Mouse (Mus musculus): ENCODE data around the gene Dock7.

Dock7 gene

GRCm38 (mm10) chr4:99137986-99138641 is 17.4 kb upstream of the Dock7 start:
- Histone ChIP-seq H3K36me3 (ENCODE audit: control insufficient read depth, insufficient read depth, low read length, poor library complexity, severe bottlenecking) (no peaks in the 10 kb centered on the region), H3K27me3 (ENCODE audit: control insufficient read depth, insufficient read depth, low read length, poor library complexity, severe bottlenecking) (no peaks in the 10 kb centered on the region; the same call in 1 of the 2 replicates)
- no peak for DNase-seq (ENCODE audit: low read depth, low spot score)

GRCm38 (mm10) chr4:99134522-99134921 is 13.8 kb upstream of the Dock7 start:
- no peaks in the 10 kb centered on the region for H3K36me3 ChIP-seq (ENCODE audit: control insufficient read depth, insufficient read depth, low read length, poor library complexity, severe bottlenecking)
- no peak for DNase-seq (ENCODE audit: low read depth, low spot score)

GRCm38 (mm10) chr4:99133326-99133725 is 12.6 kb upstream of the Dock7 start:
- DNase-seq (ENCODE audit: low read depth, low spot score) = no peak
- H3K36me3 ChIP-seq (ENCODE audit: control insufficient read depth, insufficient read depth, low read length, poor library complexity, severe bottlenecking) = no peaks in the 10 kb centered on the region
- no peaks in the 10 kb centered on the region for H3K27me3 ChIP-seq (ENCODE audit: control insufficient read depth, insufficient read depth, low read length, poor library complexity, severe bottlenecking)

More at GRCm38 (mm10) chr4:99134522-99134921, 13.8 kb upstream of the Dock7 start:
- H3K27me3 ChIP-seq (ENCODE audit: control insufficient read depth, insufficient read depth, low read length, poor library complexity, severe bottlenecking) = no peaks in the 10 kb centered on the region

- Histone ChIP-seq H3K27me3 (ENCODE audit: control insufficient read depth, insufficient read depth, low read length, poor library complexity, severe bottlenecking) (no peaks in the 10 kb centered on the region), H3K36me3 (ENCODE audit: control insufficient read depth, insufficient read depth, low read length, poor library complexity, severe bottlenecking) (no peaks in the 10 kb centered on the region)
- no peak for DNase-seq (ENCODE audit: low read depth, low spot score)
These were observed 12.0 kb upstream of the Dock7 start for GRCm38 (mm10) chr4:99132686-99133085.

GRCm38 (mm10) chr4:99131227-99131653 is 10.5 kb upstream of the Dock7 start:
- no peaks in the 10 kb centered on the region for H3K36me3 ChIP-seq (ENCODE audit: control insufficient read depth, insufficient read depth, low read length, poor library complexity, severe bottlenecking)
- DNase-seq (ENCODE audit: low read depth, low spot score) = no peak
- H3K27me3 ChIP-seq (ENCODE audit: control insufficient read depth, insufficient read depth, low read length, poor library complexity, severe bottlenecking) = no peaks in the 10 kb centered on the region

DNA sequence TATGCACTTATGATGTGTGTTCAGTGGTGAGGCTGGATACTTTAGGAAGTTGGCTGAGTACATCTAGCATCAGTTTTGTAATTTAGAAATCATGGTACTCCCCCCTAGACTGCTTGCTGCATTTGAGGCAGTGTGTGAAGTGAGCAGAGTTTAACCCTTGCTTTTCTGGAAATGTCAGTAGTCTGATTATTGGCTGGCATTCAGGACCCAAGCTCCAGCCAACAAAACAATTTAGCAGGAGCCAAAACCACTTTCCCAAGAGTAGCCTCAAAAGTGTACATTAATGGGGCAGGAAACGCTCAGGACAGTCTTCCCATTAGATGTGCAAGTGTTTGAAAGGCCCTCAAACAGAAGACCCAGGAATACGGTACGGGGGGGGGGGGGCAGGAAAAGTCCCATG is 2.8 kb upstream of the Dock7 start:
- Histone ChIP-seq H3K27me3 (ENCODE audit: control insufficient read depth, insufficient read depth, low read length, poor library complexity, severe bottlenecking) (no peaks in the 10 kb centered on the region), H3K36me3 (ENCODE audit: control insufficient read depth, insufficient read depth, low read length, poor library complexity, severe bottlenecking) (no peaks in the 10 kb centered on the region)
- no peak for DNase-seq (ENCODE audit: low read depth, low spot score)

DNA sequence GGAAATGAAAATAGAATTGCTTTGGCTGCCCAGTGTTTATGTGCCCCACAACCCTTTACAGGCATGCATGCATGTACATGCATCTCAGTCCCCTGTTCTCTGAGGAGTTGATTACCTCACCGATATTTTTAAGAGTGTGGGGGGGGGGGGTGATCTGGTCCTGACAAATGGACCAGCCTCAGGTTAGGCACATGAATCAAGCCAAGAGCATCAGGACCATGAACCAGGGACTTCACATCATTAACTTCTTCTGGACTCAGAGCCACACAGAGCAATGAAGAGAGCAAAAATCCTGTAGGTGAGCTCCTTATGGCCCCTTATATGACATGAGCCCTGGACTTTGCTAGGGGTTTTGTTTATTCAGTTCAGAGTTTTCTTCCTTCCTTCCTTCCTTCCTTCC is 2.1 kb upstream of the Dock7 start:
- no peaks in the 10 kb centered on the region for H3K36me3 ChIP-seq (ENCODE audit: control insufficient read depth, insufficient read depth, low read length, poor library complexity, severe bottlenecking)
- no peak for DNase-seq (ENCODE audit: low read depth, low spot score)

DNA sequence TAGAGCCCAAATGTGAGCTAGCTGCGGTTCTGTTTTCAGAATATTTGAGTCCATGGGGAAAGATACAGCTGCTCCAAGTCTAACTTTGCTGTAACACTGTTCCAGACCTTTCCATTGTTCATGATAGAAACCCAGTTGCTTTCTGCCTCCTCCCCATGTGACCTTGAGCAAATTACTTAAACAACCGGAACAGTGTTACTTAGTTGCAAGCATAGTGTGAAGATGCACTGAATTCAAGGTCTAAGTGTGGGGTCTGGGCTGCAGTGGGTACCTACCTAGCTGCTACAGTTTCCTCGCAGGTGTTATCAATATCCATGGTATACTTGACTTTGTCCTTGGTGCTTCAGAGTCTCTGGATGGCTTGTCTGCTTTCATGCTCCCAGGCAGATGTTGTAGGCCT is 1.3 kb upstream of the Dock7 start:
- no peak for DNase-seq (ENCODE audit: low read depth, low spot score)
- no peaks in the 10 kb centered on the region for H3K36me3 ChIP-seq (ENCODE audit: control insufficient read depth, insufficient read depth, low read length, poor library complexity, severe bottlenecking)
- no peaks in the 10 kb centered on the region for H3K27me3 ChIP-seq (ENCODE audit: control insufficient read depth, insufficient read depth, low read length, poor library complexity, severe bottlenecking)

More for the DNA sequence above, 2.1 kb upstream of the Dock7 start:
- no peaks in the 10 kb centered on the region for H3K27me3 ChIP-seq (ENCODE audit: control insufficient read depth, insufficient read depth, low read length, poor library complexity, severe bottlenecking)

- H3K36me3 ChIP-seq (ENCODE audit: control insufficient read depth, insufficient read depth, low read length, poor library complexity, severe bottlenecking) = no peaks in the 10 kb centered on the region
- H3K27me3 ChIP-seq (ENCODE audit: control insufficient read depth, insufficient read depth, low read length, poor library complexity, severe bottlenecking) = no peaks in the 10 kb centered on the region
- no peak for DNase-seq (ENCODE audit: low read depth, low spot score)
These were observed 524 bp upstream of the Dock7 start for GRCm38 (mm10) chr4:99121123-99121755.

- no peaks in the 10 kb centered on the region for H3K27me3 ChIP-seq (ENCODE audit: control insufficient read depth, insufficient read depth, low read length, poor library complexity, severe bottlenecking)
- no peaks in the 10 kb centered on the region for H3K36me3 ChIP-seq (ENCODE audit: control insufficient read depth, insufficient read depth, low read length, poor library complexity, severe bottlenecking)
- no peak for DNase-seq (ENCODE audit: low read depth, low spot score)
These were observed 1.7 kb downstream of the Dock7 start for GRCm38 (mm10) chr4:99119051-99119450.

DNA sequence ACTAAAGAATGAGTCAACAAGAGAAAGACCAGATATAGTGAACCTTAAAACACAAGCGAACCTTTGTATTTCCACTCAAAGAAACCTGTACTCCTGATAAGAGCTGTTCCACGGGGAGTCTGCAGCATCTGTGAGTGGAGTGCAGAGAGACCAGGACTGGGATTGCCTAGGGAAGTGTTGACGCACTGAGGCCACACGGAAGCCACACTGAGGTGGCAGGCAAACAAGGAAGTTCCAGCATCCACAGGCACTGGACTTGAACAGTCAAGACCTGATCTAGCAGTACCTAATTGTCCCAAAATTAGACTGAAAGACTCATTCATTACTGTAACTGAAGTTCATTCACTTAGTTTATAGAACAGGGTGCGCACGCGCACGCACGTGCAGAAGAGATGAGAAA is 4.9 kb downstream of the Dock7 start:
- DNase-seq (ENCODE audit: low read depth, low spot score) = no peak
- H3K36me3 ChIP-seq (ENCODE audit: control insufficient read depth, insufficient read depth, low read length, poor library complexity, severe bottlenecking) = no peaks in the 10 kb centered on the region
- no peaks in the 10 kb centered on the region for H3K27me3 ChIP-seq (ENCODE audit: control insufficient read depth, insufficient read depth, low read length, poor library complexity, severe bottlenecking)

DNA sequence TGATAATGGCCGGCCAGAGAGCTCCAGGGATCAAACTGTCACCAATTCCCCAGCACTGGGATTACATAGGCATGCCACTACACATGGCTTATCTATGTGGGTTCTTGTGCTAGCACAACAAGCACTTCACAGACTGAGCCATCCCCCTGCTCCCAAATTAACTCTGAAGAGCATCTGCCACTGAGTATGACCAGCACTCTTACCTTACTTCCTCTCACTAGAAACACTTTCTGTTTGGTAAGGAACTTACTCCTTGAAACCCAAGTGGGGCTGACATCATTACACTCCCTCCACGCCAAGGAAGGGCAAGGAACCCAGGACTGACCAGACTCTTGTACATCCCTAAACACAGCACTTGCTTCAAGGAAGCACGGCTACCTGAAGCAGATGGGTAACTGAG is 9.0 kb downstream of the Dock7 start:
- no peak for DNase-seq (ENCODE audit: low read depth, low spot score)
- no peaks in the 10 kb centered on the region for H3K36me3 ChIP-seq (ENCODE audit: control insufficient read depth, insufficient read depth, low read length, poor library complexity, severe bottlenecking)
- H3K27me3 ChIP-seq (ENCODE audit: control insufficient read depth, insufficient read depth, low read length, poor library complexity, severe bottlenecking) = no peaks in the 10 kb centered on the region

DNA sequence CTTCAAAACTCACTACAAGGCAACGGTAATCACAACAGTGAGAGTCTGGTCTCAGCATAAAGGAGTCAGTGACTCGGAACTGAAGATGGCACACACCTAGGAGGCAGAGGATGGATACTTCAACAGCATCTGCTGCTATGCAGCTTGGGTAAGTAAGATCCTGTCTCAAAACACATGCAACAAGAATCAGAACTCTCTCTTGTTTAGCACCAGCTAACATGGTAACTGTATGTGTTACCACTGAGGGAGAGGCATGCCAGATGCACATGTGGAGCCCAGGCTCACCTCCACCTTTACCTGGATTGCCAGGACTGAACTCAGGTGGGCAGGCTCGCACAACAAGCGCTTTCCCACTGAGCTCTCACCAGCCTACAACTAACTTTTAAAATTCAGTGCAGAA is 11.9 kb downstream of the Dock7 start:
- Histone ChIP-seq H3K27me3 (ENCODE audit: control insufficient read depth, insufficient read depth, low read length, poor library complexity, severe bottlenecking) (no peaks in the 10 kb centered on the region), H3K36me3 (ENCODE audit: control insufficient read depth, insufficient read depth, low read length, poor library complexity, severe bottlenecking) (no peaks in the 10 kb centered on the region)
- DNase-seq (ENCODE audit: low read depth, low spot score) = no peak

DNA sequence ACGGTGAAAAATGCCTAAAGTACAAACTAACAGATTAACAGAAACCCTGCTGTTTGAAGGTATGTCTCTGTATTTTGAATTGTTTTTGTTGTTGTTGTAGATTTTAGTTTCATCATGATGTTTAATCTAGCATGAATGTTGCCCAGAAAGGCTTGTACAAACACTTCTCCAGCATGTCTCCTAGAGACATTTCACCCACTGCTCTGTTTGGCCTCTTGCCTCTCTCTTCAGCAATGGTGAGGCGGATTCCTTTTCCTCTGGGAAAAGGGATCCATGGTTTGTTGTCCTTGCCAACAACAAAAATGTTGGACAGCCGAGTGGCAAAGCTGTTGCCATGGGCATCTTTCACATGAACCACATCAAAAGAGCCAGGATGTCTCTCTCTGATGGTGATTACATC is 17.9 kb downstream of the Dock7 start:
- no peaks in the 10 kb centered on the region for H3K36me3 ChIP-seq (ENCODE audit: control insufficient read depth, insufficient read depth, low read length, poor library complexity, severe bottlenecking)
- DNase-seq (ENCODE audit: low read depth, low spot score) = no peak
- no peaks in the 10 kb centered on the region for H3K27me3 ChIP-seq (ENCODE audit: control insufficient read depth, insufficient read depth, low read length, poor library complexity, severe bottlenecking)

- no peaks in the 10 kb centered on the region for H3K27me3 ChIP-seq (ENCODE audit: control insufficient read depth, insufficient read depth, low read length, poor library complexity, severe bottlenecking)
- no peaks in the 10 kb centered on the region for H3K36me3 ChIP-seq (ENCODE audit: control insufficient read depth, insufficient read depth, low read length, poor library complexity, severe bottlenecking)
- DNase-seq (ENCODE audit: low read depth, low spot score) = no peak
These were observed 20.0 kb downstream of the Dock7 start for GRCm38 (mm10) chr4:99100724-99101123.

GRCm38 (mm10) chr4:99091777-99092176 is 28.9 kb downstream of the Dock7 start:
- H3K27me3 ChIP-seq (ENCODE audit: control insufficient read depth, insufficient read depth, low read length, poor library complexity, severe bottlenecking) = no peaks in the 10 kb centered on the region
- DNase-seq (ENCODE audit: low read depth, low spot score) = no peak
- no peaks in the 10 kb centered on the region for H3K36me3 ChIP-seq (ENCODE audit: control insufficient read depth, insufficient read depth, low read length, poor library complexity, severe bottlenecking)
